Mouse (Mus musculus) bone marrow, adult 2 months (tissue): Measurements from ENCODE around the gene Mef2c. TPM values are rescaled to one million over a fixed set of nuclear protein-coding genes. Genes with fewer than 3 reads are reported as not detected.

Experiments
- H3K27ac ChIP-seq: fragments of 200-500 bp; 2 replicates; pipeline ENCODE4 v1.5.1; 2012; ENCODE audit warnings: low read depth, mild to moderate bottlenecking, control low read depth, inconsistent platforms, low read length; ENCODE audit not compliant: control insufficient read depth, poor library complexity, insufficient read depth
- H3K4me1 ChIP-seq: fragments of 200-500 bp; 2 replicates; pipeline ENCODE4 v1.6.1; 2011; ENCODE audit warnings: low read length; ENCODE audit not compliant: control insufficient read depth, insufficient read depth
- H3K4me3 ChIP-seq: fragments of 200-500 bp; replicated peaks from 2 replicates; pipeline ENCODE3; 2011; ENCODE audit warnings: mild to moderate bottlenecking, low read depth, low read length, control low read depth; ENCODE audit not compliant: control insufficient read depth
- CTCF ChIP-seq: fragments of 200-500 bp; IDR thresholded peaks from 2 replicates; pipeline ENCODE4 v1.5.1; 2011; ENCODE audit warnings: low read length, control low read depth; ENCODE audit not compliant: control insufficient read depth, insufficient read depth
- POLR2A ChIP-seq: fragments of 200-500 bp; IDR thresholded peaks from 2 replicates; pipeline ENCODE4 v1.6.1; 2011; ENCODE audit warnings: low read depth, mild to moderate bottlenecking, control low read depth, low read length, borderline replicate concordance; ENCODE audit not compliant: control insufficient read depth
- WGBS: fragments of 180-500 bp; shearing (Covaris S2); methylation state at CpG from one replicate; pipeline ENCODE4 v1.1.7; 2018; 5-methylcytosine and 5-hydroxymethylcytosine counted together
- polyA plus RNA-seq: library from polyadenylated mRNA; stranded (reverse); fragments of >200 nt; gene quantifications from 2 replicates; pipeline ENCODE4 v1.2.4, GENCODE M21; 2011; ENCODE audit warnings: low replicate concordance; ENCODE audit not compliant: missing spikeins, insufficient read depth, insufficient read length

Gene Mef2c
- polyA plus RNA-seq, 1 experiment: 37.8 TPM

DNA sequence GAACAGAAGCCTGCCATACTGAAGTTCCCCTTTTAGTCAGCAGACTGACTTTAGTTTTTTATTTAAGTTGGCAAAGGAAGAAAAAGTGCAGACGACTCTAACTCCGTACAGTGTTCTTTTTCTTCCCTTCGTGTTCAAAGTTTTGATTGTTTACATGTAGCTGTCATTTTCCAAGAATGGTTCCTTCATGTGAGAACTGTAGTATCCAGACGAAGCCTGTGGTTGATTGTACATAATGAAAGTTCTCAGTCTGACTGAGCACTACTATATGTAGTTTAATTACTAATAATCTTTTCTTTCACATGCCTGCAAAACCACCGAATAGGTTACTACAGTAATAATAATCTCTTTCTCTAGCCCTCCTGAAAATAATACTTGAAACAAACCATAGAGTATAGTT, 68.6 kb downstream of the Mef2c start:
- peaks cover 2% of the 10 kb centered on the region; the same call in 1 of the 2 replicates for H3K4me1 ChIP-seq
- H3K27ac ChIP-seq: peak overlapping the region; percentile 91
- no peak for TF ChIP-seq CTCF
- no peak for TF ChIP-seq POLR2A
- under 1% methylated on average over 5 of the region's 5 CpGs for WGBS
- H3K4me3 ChIP-seq: no peak overlapping the region

DNA sequence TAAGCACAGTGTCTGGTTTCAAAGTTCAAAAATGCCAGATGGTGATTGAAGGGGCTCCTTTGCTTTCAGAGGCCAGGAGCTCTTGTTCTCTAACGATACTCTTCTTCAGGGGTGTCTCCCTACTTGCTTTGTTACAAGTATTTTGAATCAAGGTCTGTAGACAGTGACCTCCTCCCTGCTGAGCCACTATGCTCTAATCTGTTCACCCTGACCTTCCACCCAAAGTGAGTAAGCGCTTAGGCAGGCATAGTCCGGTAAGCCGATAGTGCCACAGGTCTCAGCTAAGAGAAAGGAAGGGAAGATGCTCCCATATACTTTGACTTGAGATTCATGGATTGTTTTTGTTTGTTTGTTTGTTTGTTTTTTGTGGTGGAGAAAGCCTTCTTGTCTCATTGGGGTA, 69.5 kb downstream of the Mef2c start:
- Histone ChIP-seq H3K27ac (peak overlapping the region; percentile 21; the same call in 1 of the 2 replicates), H3K4me1 (peaks cover 2% of the 10 kb centered on the region; the same call in 1 of the 2 replicates), H3K4me3 (no peak overlapping the region)
- TF ChIP-seq CTCF (no peak), POLR2A (no peak)
- 41% methylated on average over 4 of the region's 4 CpGs for WGBS

GRCm38 (mm10) chr13:83573855-83574583, 70.2 kb downstream of the Mef2c start:
- Histone ChIP-seq H3K4me3 (no peak overlapping the region), H3K27ac (no peak overlapping the region)
- WGBS: 16% methylated on average over 8 of the region's 8 CpGs

DNA sequence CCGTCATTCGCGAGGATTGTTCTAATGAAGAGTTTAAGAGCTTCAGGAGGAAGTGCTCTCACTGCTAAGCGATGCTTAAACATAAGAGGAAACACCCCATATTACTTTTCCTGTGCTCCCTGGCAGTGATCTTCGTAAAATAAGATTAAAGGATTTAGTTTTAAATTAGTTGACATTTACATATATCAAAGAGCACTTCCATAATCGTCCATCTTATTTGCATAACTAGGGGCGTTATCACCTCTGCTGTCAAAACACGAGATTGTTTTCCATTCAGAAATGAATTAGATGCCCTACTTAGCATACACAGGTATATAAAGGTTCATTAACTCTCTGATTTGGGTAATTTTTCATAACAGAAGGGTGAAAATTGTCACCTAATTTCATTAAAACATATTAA, 71.0 kb downstream of the Mef2c start:
- no peak for TF ChIP-seq POLR2A
- TF ChIP-seq CTCF: no peak
- H3K27ac ChIP-seq: no peak overlapping the region
- H3K4me3 ChIP-seq: no peak overlapping the region
- H3K4me1 ChIP-seq: peaks cover 2% of the 10 kb centered on the region; the same call in 1 of the 2 replicates
- 3% methylated on average over 8 of the region's 8 CpGs for WGBS

More at GRCm38 (mm10) chr13:83573855-83574583, 70.2 kb downstream of the Mef2c start:
- TF ChIP-seq POLR2A (no peak), CTCF (no peak)
- peaks cover 2% of the 10 kb centered on the region; the same call in 1 of the 2 replicates for H3K4me1 ChIP-seq

DNA sequence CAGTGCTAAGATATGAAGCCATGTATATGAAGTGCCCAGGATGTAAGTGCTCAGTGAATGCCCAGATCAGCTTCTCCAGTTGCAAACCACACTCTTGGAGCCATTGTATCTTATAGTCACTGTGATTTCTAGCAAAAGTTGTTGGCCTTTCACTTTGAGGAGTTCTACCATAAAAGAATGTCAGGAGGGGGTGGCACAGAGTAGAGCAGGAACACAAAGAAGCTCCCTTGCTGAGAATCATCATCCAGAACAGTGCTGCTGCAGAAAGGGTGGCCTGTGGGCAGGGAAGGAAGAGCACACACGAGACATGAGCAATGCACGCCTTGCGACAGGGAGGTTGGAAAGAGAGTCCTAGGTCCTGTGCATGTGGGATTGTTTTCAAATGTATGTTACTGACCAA, 75.6 kb downstream of the Mef2c start:
- H3K4me3 ChIP-seq: no peak overlapping the region
- no peak overlapping the region for H3K27ac ChIP-seq
- 67% methylated on average over 3 of the region's 3 CpGs for WGBS
- TF ChIP-seq CTCF (no peak), POLR2A (no peak)
- H3K4me1 ChIP-seq: no peaks in the 10 kb centered on the region; the same call in 1 of the 2 replicates

GRCm38 (mm10) chr13:83580856-83581255, 77.0 kb downstream of the Mef2c start:
- H3K27ac ChIP-seq: no peak overlapping the region
- TF ChIP-seq CTCF (no peak), POLR2A (no peak)
- H3K4me1 ChIP-seq: no peaks in the 10 kb centered on the region; the same call in 1 of the 2 replicates
- H3K4me3 ChIP-seq: no peak overlapping the region
- 65% methylated on average over 5 of the region's 5 CpGs for WGBS

DNA sequence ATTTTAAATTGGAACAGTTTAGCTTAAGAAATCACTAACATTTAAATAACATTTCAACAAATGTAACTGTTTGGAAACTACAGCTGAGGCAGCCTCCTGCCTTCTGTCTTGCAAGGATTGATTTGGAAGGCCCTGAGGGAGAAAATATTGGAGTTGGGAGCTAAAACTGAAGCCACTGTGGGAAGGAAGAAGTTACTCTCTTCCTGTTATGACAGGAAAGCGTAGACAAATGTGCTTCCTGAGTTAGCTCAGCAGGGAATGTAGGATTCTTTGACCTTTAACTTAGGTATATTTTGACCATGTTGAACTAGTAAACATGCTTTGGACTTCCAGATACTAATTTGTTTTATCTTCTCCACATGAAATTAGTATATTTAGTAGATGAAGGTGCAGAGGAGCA, 78.7 kb downstream of the Mef2c start:
- no peak for TF ChIP-seq CTCF
- TF ChIP-seq POLR2A: no peak
- H3K27ac ChIP-seq: no peak overlapping the region
- WGBS: 50% methylated on average over 1 of the region's 1 CpGs
- H3K4me3 ChIP-seq: no peak overlapping the region
- no peaks in the 10 kb centered on the region; the same call in 1 of the 2 replicates for H3K4me1 ChIP-seq

GRCm38 (mm10) chr13:83583881-83584280, 80.0 kb downstream of the Mef2c start:
- H3K4me1 ChIP-seq: no peaks in the 10 kb centered on the region; the same call in 1 of the 2 replicates
- TF ChIP-seq POLR2A (no peak), CTCF (no peak)
- no peak overlapping the region for H3K4me3 ChIP-seq
- WGBS: 88% methylated on average over 4 of the region's 4 CpGs
- H3K27ac ChIP-seq: no peak overlapping the region
